Mouse (Mus musculus) stomach, embryonic 14.5 days (tissue): ENCODE measurements around the gene Olfm4. TPM values are rescaled to one million over a fixed set of nuclear protein-coding genes. Genes with fewer than 3 reads are reported as not detected.

ENCODE experiments used
- ATAC-seq: fragments of 200-750 bp; cut with Nextera tagmentation; 2 replicates; pipeline ENCODE4 v1.8.0; 2017; ENCODE audit warnings: low read depth, moderate TSS enrichment; ENCODE audit not compliant: insufficient number of reproducible peaks, insufficient read depth, low FRiP score
- H3K27ac ChIP-seq: fragments of 300-500 bp; sonication (generic); 2 replicates; pipeline ENCODE4 v1.5.1; 2014; ENCODE audit warnings: mild to moderate bottlenecking, low read length, moderate library complexity, mixed read lengths
- H3K27me3 ChIP-seq: fragments of 300-500 bp; sonication (generic); 2 replicates; pipeline ENCODE4 v1.6.1; 2014; ENCODE audit warnings: low read length, control low read depth, mixed read lengths; ENCODE audit not compliant: control insufficient read depth, insufficient read depth
- H3K36me3 ChIP-seq: fragments of 300-500 bp; sonication (generic); 2 replicates; pipeline ENCODE4 v1.6.1; 2014; ENCODE audit warnings: mild to moderate bottlenecking, control low read depth, low read length, moderate library complexity, mixed read lengths; ENCODE audit not compliant: control insufficient read depth, insufficient read depth
- H3K4me1 ChIP-seq: fragments of 300-500 bp; sonication (generic); 2 replicates; pipeline ENCODE4 v1.6.1; 2014; ENCODE audit warnings: low read length, control low read depth, mixed read lengths; ENCODE audit not compliant: control insufficient read depth, insufficient read depth
- H3K4me2 ChIP-seq: fragments of 300-500 bp; sonication (generic); replicated peaks from 2 replicates; pipeline ENCODE4 v1.6.1; 2014; ENCODE audit warnings: low read depth, low read length, control low read depth
- H3K4me3 ChIP-seq: fragments of 300-500 bp; sonication (generic); 2 replicates; pipeline ENCODE4 v1.5.1; 2014; ENCODE audit warnings: low read depth, low read length, control low read depth
- H3K9ac ChIP-seq: fragments of 300-500 bp; sonication (generic); replicated peaks from 2 replicates; pipeline ENCODE4 v1.6.1; 2014; ENCODE audit warnings: low read depth, mild to moderate bottlenecking, control low read depth, low read length, moderate library complexity, mixed read lengths
- H3K9me3 ChIP-seq: fragments of 300-500 bp; sonication (generic); 2 replicates; pipeline ENCODE4 v1.6.1; 2016; ENCODE audit warnings: low read depth, low read length, control low read depth; ENCODE audit not compliant: control insufficient read depth
- WGBS: fragments of 180-500 bp; shearing (Covaris S2); extraction: QIAGEN DNeasy Blood & Tissue Kit; methylation state at CpG from one replicate; pipeline ENCODE4 v1.1.7; 2014; 5-methylcytosine and 5-hydroxymethylcytosine counted together
- polyA plus RNA-seq: library from polyadenylated mRNA; unstranded; fragments of >200 nt; fragmentation: Nextera tagmentation; extraction: Ambion mirVana; gene quantifications from 2 replicates; pipeline ENCODE4 v1.2.1, GENCODE M21; 2014

Olfm4 gene
- polyA plus RNA-seq, 1 experiment from 2014 or later, result 5.4 TPM

DNA sequence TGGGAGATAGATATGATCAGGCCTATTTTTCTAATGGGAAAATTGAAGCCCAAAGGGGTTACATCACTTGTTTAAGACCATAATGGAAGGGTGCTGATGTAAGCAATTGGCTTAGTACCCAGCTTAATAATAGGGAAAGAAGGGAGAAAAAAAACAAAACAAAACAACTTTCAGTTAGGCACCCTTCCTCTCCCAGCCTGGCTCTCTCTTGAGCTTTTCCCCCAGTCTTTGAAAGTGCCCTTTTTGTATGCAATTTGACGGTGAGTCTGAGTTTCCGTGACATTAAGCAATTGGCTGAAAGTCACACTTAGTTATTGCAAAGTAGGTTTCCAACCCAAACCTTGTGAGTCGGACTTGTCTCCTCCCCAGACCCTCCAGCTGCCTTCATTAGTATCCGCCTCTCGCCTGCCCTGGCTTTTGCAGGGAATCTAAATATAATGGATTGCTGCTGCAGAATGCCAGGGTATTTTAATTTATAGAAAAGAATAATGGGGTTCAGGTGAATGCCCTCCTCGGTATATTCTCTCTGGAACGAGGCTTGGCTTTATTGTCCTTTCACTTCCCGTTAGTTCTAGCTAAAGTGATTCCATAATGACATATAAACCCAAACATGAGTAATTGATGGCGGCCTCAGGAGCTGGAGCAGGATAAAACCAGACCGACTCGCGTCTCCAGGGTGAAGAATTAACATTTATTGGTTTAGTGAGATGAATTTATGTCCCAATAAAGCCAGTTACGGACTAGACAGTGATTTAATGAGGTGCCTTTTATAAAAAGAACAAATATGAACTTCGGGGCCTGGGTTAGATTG, 12.7 kb upstream of the Olfm4 start:
- Histone ChIP-seq H3K36me3 (no peaks in the 10 kb centered on the region), H3K4me1 (no peaks in the 10 kb centered on the region), H3K9me3 (no peaks in the 10 kb centered on the region), H3K9ac (no peak overlapping the region), H3K4me2 (no peak overlapping the region), H3K27ac (no peak overlapping the region), H3K27me3 (no peaks in the 10 kb centered on the region), H3K4me3 (no peak overlapping the region)
- 38% methylated on average over 14 of the region's 14 CpGs for WGBS
- no peak for ATAC-seq

DNA sequence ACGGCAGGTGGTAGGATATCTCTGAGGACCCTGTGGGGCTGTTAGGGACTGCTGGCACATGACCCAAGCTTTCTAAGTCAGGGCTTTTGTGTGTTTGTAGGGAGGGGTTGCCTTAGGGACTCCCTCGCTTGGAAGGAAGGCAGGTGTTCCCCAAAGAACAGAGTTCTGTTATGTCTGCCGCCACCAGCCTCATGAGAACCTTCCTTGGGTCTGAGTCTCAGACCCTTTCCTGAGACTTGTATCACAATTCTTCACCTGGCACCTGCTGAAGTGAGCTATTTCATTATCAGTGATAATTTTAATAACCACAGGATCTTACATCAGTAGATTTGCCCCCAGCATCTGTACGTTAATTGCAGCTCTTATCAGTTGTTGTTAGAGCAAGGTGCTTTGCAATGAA, 2.4 kb upstream of the Olfm4 start:
- 80% methylated on average over 4 of the region's 4 CpGs for whole genome bisulfite sequencing
- H3K4me1 ChIP-seq, result peaks cover 11% of the 10 kb centered on the region
- no peak overlapping the region for H3K4me3 ChIP-seq
- no peak overlapping the region for H3K27ac ChIP-seq
- no peak for ATAC-seq
- H3K4me2 ChIP-seq, result no peak overlapping the region
- H3K9me3 ChIP-seq, result no peaks in the 10 kb centered on the region
- no peaks in the 10 kb centered on the region for H3K36me3 ChIP-seq
- H3K27me3 ChIP-seq, result no peaks in the 10 kb centered on the region
- H3K9ac ChIP-seq, result no peak overlapping the region

DNA sequence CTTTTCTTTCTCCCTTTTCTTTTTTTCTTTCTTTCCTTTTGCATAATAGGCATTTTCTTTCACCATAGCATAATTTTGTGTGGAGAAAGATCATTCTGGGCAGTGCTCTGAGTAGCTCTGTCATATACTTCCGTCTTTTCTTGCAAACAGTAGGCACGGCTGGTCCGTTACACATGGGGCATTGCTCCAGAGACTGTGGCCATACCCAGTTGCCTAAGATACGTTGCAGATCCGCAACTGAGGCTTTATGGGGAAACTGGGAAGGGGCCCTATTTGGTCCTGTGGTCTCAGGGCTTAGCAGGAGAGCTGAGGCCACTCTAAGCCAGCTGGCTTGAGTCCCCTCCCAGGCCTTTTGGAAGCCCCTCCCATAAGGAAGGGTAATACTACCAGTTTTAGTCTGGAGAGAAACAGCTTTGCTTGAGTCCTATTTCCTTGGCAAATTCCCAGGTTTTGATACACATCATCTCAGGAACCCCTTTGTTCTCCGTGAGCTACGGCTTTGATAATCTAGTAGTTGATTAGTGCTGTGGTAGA, 1.3 kb downstream of the Olfm4 start:
- H3K27me3 ChIP-seq, result no peaks in the 10 kb centered on the region
- no peak overlapping the region for H3K27ac ChIP-seq
- no peak for ATAC-seq
- H3K4me3 ChIP-seq, result no peak overlapping the region
- H3K4me1 ChIP-seq, result peaks cover 11% of the 10 kb centered on the region
- H3K9ac ChIP-seq, result no peak overlapping the region
- 79% methylated on average over 7 of the region's 7 CpGs for WGBS
- no peak overlapping the region for H3K4me2 ChIP-seq
- H3K9me3 ChIP-seq, result no peaks in the 10 kb centered on the region
- H3K36me3 ChIP-seq, result no peaks in the 10 kb centered on the region

DNA sequence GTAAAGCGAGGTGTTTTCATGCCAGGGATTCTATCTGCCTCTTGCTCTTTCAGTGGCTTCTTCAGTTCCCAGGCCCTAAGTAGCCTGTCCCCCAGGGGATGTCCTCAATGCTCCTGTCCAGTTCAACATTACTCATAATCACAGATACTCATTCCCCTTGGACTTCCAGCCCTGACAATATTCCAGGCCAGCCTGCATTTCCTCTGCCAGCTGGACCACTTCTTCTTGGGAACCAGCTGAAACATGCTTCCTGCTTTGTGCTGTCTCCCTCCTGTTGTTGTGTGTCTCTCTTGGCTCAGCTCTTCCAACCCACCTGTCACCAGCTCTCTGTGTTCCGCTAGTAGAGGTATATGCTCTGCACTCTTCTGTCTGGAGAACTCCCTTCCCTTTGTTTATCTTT, 1.8 kb downstream of the Olfm4 start:
- Histone ChIP-seq H3K36me3 (no peaks in the 10 kb centered on the region), H3K27me3 (no peaks in the 10 kb centered on the region), H3K9ac (no peak overlapping the region), H3K4me3 (no peak overlapping the region), H3K9me3 (no peaks in the 10 kb centered on the region), H3K4me1 (peaks cover 11% of the 10 kb centered on the region), H3K27ac (no peak overlapping the region), H3K4me2 (no peak overlapping the region)
- ATAC-seq, result no peak
- 90% methylated on average over 2 of the region's 2 CpGs for WGBS

DNA sequence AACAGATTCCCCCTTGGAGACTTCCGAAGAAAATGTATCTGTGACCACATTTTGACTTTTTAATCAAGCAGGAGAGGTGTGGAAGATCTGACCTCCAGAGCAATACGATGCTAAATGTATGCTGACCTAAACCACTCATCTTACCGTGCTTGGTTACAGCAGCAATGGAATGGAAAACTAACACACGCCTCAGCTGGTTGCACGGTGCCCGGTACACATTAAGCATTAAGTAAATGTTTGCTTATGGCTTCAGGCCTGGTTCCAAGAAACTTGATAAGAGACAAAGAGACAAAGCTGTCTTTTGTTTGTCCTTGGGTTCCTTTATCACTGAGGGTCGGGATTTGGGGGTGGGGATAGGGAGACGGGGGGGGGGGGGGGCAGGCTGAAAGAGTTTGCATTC, 3.0 kb downstream of the Olfm4 start:
- H3K9me3 ChIP-seq, result no peaks in the 10 kb centered on the region
- H3K4me3 ChIP-seq, result no peak overlapping the region
- no peak overlapping the region for H3K4me2 ChIP-seq
- no peaks in the 10 kb centered on the region for H3K36me3 ChIP-seq
- H3K27me3 ChIP-seq, result no peaks in the 10 kb centered on the region
- H3K9ac ChIP-seq, result no peak overlapping the region
- no peak overlapping the region for H3K27ac ChIP-seq
- WGBS, result 49% methylated on average over 8 of the region's 8 CpGs
- peak; percentile 63 for ATAC-seq
- peaks cover 11% of the 10 kb centered on the region for H3K4me1 ChIP-seq

DNA sequence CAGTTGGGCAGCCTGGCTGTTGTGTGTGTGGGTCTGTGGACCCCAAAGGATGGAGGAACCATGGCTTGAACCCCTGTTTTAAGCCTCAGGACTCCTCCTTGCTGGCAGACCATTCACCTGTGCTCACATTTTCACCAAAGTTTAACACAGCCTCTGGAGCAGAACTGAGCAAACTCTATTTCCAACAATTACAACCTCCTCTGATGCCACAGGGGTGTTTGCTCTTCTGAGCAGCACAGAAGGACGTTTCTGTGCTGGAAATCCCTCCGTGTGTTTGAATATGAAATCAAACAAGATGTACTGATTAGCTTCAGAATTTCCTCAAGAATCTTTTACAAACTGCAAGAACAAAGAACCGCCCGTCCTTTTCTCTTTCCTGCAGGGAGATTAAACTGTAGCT, 5.9 kb downstream of the Olfm4 start:
- no peaks in the 10 kb centered on the region for H3K36me3 ChIP-seq
- peak; percentile 50; the same call in 1 of the 2 replicates for ATAC-seq
- no peaks in the 10 kb centered on the region for H3K27me3 ChIP-seq
- no peak overlapping the region for H3K4me3 ChIP-seq
- H3K9ac ChIP-seq, result no peak overlapping the region
- H3K27ac ChIP-seq, result no peak overlapping the region
- peaks cover 11% of the 10 kb centered on the region for H3K4me1 ChIP-seq
- no peaks in the 10 kb centered on the region for H3K9me3 ChIP-seq
- 53% methylated on average over 4 of the region's 4 CpGs for WGBS
- H3K4me2 ChIP-seq, result no peak overlapping the region

DNA sequence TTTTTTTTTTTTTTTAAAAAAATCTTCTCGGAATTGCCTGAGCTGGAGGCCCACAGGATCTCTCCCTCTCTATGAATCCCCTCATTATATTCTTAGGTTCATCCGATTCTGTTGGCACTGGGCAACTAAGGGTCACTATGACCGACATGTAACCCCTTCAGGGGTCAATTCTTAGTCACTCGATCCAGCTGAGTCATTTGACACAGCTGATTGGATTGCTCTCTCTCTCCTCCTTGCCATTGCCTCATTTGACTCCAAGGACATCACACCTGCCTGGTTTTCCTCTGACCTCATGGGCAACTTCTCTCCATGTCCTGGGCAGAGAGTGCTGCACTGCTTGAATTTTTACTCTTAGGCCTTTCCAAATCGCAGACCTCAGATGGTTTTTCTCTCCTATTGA, 6.7 kb downstream of the Olfm4 start:
- Histone ChIP-seq H3K4me2 (no peak overlapping the region), H3K27ac (no peak overlapping the region), H3K4me3 (no peak overlapping the region), H3K36me3 (no peaks in the 10 kb centered on the region), H3K4me1 (peaks cover 6% of the 10 kb centered on the region), H3K9ac (no peak overlapping the region), H3K9me3 (no peaks in the 10 kb centered on the region), H3K27me3 (no peaks in the 10 kb centered on the region)
- no peak for ATAC-seq
- 45% methylated on average over 5 of the region's 5 CpGs for WGBS

DNA sequence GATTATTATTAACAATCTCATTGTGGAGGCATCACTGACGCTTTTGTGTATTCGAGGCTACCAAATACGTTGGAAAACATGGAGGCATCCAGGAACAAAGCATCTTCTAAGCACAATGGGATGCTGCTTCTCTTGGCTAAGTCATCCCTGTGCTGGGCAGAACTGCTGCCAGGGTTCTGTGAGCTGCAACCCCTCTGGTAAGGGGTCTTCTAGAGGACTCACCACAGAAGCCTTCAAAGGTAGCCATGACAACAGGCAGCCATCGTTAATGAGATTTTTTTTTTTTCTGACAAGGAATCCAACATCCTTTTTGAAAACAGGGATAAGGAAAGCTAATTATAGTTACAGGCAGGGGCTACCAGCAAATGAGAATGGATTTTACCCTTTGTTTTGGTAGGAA, 13.7 kb downstream of the Olfm4 start:
- no peak overlapping the region for H3K27ac ChIP-seq
- H3K36me3 ChIP-seq, result no peaks in the 10 kb centered on the region
- H3K9me3 ChIP-seq, result no peaks in the 10 kb centered on the region
- no peak overlapping the region for H3K9ac ChIP-seq
- H3K4me3 ChIP-seq, result no peak overlapping the region
- H3K4me2 ChIP-seq, result no peak overlapping the region
- H3K27me3 ChIP-seq, result no peaks in the 10 kb centered on the region
- no peak for ATAC-seq
- 84% methylated on average over 4 of the region's 4 CpGs for WGBS
- H3K4me1 ChIP-seq, result no peaks in the 10 kb centered on the region
